Comparison of ENCODE assay signal across 35 mouse cellular contexts in genomic region chr3:79045251-79045650, GRCm38 (mm10).
"Had no signal": no experiment of that assay in that cellular context is flagged by ENCODE, and none has a peak within 500 bp of the region (broad histone marks: within the 10 kb centered on the region; RNA-seq: fewer than 3 reads in every experiment).

No protein-coding gene starts in this region.

- H3K27me3 ChIP-seq: heart, embryonic 12.5 days; heart, embryonic 13.5 days; heart, embryonic 15.5 days; hindbrain, embryonic 12.5 days; hindbrain, embryonic 13.5 days; hindbrain, embryonic 15.5 days; intestine, embryonic 15.5 days; kidney, embryonic 15.5 days had no signal

- H3K9ac ChIP-seq: heart, embryonic 12.5 days; heart, embryonic 13.5 days; heart, embryonic 15.5 days; hindbrain, embryonic 12.5 days; hindbrain, embryonic 13.5 days; hindbrain, embryonic 14.5 days; hindbrain, embryonic 15.5 days; intestine, embryonic 15.5 days; kidney, embryonic 15.5 days had no signal

- H3K9me3 ChIP-seq: heart, embryonic 10.5 days; heart, embryonic 13.5 days; heart, embryonic 15.5 days; hindbrain, embryonic 10.5 days; hindbrain, embryonic 12.5 days; hindbrain, embryonic 13.5 days; hindbrain, embryonic 15.5 days; intestine, embryonic 15.5 days; kidney, embryonic 15.5 days had no signal

- ATAC-seq: hindbrain, embryonic 16.5 days; hindbrain, postnatal 0 days; inflammation-experienced regulatory T-cells, adult 6 months; intestine, embryonic 15.5 days; intestine, embryonic 16.5 days; intestine, postnatal 0 days had no signal

- H3K4me2 ChIP-seq: heart, embryonic 11.5 days; heart, embryonic 12.5 days; heart, embryonic 13.5 days; heart, embryonic 15.5 days; hindbrain, embryonic 12.5 days; hindbrain, embryonic 13.5 days; hindbrain, embryonic 14.5 days; hindbrain, embryonic 15.5 days; intestine, embryonic 15.5 days; kidney, embryonic 15.5 days had no signal

- H3K27ac ChIP-seq: heart, embryonic 10.5 days; heart, embryonic 13.5 days; heart, embryonic 15.5 days; hindbrain, embryonic 10.5 days; hindbrain, embryonic 12.5 days; hindbrain, embryonic 13.5 days; hindbrain, embryonic 14.5 days; hindbrain, embryonic 15.5 days; hindbrain, postnatal 0 days; intestine, embryonic 15.5 days; kidney, embryonic 15.5 days; kidney, postnatal 0 days; layer of hippocampus, adult 2 months had no signal

- H3K4me3 ChIP-seq: heart, embryonic 10.5 days; heart, embryonic 12.5 days; heart, embryonic 13.5 days; heart, embryonic 15.5 days; hindbrain, embryonic 10.5 days; hindbrain, embryonic 12.5 days; hindbrain, embryonic 13.5 days; hindbrain, embryonic 15.5 days; intestine, embryonic 15.5 days; kidney, embryonic 15.5 days; layer of hippocampus, adult 2 months had no signal

- H3K4me1 ChIP-seq: heart, embryonic 10.5 days; heart, embryonic 12.5 days; heart, embryonic 13.5 days; heart, embryonic 15.5 days; hindbrain, embryonic 10.5 days; hindbrain, embryonic 12.5 days; hindbrain, embryonic 13.5 days; hindbrain, embryonic 15.5 days; intestine, embryonic 15.5 days; kidney, embryonic 15.5 days had no signal

- DNase-seq: heart, postnatal 10 days; heart, postnatal 14 days; heart, postnatal 36 days; heart, postnatal 4 days; kidney, adult 11 months; kidney, adult 18-20 months; kidney, adult 2 months; kidney, adult 8-10 months; kidney, adult 9 months; kidney, postnatal 10 days; kidney, postnatal 14 days; kidney, postnatal 25 days; kidney, postnatal 36 days; kidney, postnatal 4 days; layer of hippocampus, adult 9-11 months; layer of hippocampus, postnatal 36 days had no signal

- H3K36me3 ChIP-seq: heart, embryonic 10.5 days; heart, embryonic 12.5 days; heart, embryonic 13.5 days; heart, embryonic 15.5 days; hindbrain, embryonic 10.5 days; hindbrain, embryonic 12.5 days; hindbrain, embryonic 13.5 days; hindbrain, embryonic 15.5 days; intestine, embryonic 15.5 days; kidney, embryonic 15.5 days had no signal
